Mouse (Mus musculus): Measurements from ENCODE around the gene Gm4787.
"Not testable (repeated sequence)": the region's sequence is repeated elsewhere in the genome, so short reads cannot be mapped to it uniquely, and the experiment has no call there.

Gm4787 gene

DNA sequence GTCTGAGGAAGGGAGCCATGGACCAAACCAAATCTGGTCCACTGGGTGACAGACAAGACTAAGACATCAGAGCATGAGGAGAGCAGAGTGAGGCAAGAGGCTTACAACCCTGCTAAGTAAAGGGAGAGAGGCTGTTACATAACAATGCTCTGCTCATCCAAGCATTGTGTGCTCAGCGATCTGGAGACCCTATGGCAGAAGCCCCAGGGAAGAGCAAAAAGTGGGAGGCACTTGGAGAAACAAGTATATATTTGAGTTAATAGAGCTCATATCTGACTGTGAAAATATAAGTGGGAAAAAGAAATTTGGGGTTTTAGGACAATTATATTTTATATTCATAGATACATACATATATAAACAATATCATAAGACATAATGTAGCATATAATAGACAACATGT is at the start of gene Gm4787:
Gene Gm4787, minus strand, starts transcription at position 101 of the 400 bp plus-strand sequence.
- DNase-seq (ENCODE audit: low spot score in 2 of 2): not testable (repeated sequence)

- no peak for DNase-seq (ENCODE audit: low spot score in 2 of 2)
These were observed 42.6 kb upstream of the Gm4787 start, which contains the start of gene Adam4 for GRCm38 (mm10) chr12:81421846-81422245. Gene Adam4 (minus strand): TSS chr12:81421946.

DNA sequence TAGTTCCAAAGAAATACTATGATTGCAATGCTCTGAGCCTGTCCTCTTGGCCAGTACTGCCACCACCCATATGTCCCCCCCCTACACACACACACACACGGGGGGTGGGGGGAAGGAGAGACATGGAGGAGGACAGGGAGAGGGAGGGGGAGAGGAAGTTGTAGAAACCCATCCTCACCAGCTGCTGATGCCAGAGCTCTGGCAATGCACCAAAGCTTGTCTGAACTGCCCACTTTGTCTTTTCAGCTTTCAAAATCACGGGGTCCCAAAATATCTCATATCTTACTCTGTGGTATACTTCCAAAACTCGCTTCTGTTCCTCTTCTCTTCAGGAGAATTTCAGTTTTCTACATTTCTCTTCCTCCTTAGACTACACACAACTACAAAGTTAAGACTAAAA is 33.9 kb upstream of the Gm4787 start:
- peak in 1 of 2 experiments; percentile 37 for DNase-seq (ENCODE audit: low spot score in 2 of 2)

- DNase-seq (ENCODE audit: low spot score in 2 of 2): no peak
These were observed 29.7 kb upstream of the Gm4787 start for GRCm38 (mm10) chr12:81408966-81409365.

DNA sequence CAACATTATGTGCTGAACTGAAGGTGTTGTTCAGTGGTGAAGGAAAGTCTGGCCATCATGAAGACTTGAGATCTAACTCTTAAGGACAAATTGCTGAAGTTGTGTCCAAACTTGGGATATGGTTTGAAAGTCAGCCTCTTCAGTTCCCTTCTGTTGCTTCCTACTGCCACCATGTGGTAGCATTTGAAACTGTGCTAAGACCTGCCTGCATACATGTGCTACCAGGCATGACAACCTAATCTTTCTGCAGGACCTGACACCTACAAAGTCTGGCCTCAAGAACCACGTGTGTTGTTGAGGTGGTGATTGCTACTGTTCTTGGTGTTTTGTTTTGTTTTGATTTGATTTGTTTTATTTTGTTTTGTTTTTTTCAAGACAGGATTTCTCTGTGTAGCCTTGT is 22.9 kb upstream of the Gm4787 start:
- DNase-seq (ENCODE audit: low spot score in 2 of 2): peak; percentile 19 to 66

DNA sequence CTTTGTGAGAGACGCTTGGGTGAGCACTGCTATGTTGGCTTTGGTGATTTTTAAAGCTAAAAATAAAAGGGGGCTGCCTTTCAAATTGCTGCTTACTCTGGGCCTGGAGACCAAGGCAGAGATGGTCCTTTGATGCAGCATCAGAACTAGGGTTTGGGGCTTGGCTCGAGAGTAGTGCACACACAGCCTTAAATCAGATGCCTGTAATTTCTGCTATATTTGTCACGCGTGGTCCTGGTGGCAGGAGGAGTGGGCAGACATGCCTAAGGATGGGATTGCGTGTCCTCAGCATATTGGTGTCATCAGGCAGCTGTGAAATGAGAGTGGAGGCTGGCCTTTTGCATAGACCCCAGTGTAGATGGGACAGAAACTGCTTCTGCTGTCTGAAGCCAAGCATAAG is 45.4 kb downstream of the Gm4787 start:
- DNase-seq (ENCODE audit: low spot score in 2 of 2): no peak

DNA sequence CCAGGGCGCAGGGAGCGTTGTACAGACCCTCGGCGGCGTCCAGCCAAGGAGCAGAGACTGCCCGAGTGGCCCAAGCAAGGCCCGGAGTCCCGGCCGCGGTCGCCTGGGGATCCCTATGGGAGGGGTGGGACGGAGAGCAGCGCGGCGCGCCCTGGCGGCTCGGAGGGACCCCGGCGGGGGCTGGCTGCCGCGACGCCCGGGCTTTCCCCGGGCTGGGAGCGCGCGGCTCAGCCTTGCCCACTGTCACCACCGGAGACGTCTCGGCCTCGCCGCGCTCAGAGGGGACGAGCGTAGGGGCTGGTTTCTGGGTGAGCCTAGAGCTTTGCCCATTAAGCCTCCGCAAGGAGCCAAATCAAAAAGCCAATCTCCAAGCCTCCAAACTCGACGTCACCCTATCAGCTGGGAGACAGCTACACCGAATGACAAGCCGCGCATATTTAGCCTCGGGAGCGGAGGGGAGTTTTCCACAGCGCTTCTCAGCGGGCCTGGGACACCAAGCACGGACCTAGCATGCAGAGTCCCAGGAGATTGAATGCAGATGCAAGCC is 46.3 kb downstream of the Gm4787 start, which contains the start of gene Slc8a3:
Gene Slc8a3, minus strand, starts transcription at position 306 of the 547 bp plus-strand sequence.
- DNase-seq (ENCODE audit: low spot score in 2 of 2): peak; percentile 56 to 70

GRCm38 (mm10) chr12:81331937-81332874 is 47.1 kb downstream of the Gm4787 start:
- peak; percentile 63 to 80 for DNase-seq (ENCODE audit: low spot score in 2 of 2)

DNA sequence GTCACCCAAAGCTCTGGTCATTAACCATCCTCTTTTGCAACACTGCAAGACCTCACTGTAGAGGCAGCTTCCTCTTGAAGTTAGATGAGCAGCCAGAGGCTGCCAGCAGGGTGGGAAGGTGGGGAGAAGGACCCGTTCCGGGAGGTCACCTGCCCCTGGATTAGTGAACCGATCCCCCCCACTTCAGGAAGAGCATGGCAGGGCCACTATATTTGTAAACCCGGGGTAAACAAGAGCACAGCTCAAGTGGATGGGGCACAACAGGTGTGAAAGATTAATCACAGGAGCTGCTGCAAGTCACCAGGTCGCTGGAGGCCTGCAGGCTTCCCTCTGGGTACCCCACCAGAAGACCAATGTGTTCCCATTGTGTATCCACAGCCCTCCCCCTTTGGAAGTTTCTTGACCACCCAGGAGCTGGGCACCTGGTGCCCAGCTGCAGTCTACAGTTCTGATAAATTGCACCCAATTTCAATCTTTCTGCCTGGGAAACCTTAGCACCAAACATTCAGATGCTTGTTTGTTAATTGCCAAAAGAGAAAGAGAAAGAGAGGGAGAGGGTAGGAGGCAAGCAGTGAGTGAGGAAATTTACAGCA is 48.1 kb downstream of the Gm4787 start:
- no peak for DNase-seq (ENCODE audit: low spot score in 2 of 2)
